Mouse (Mus musculus) layer of hippocampus, adult 9-11 months (tissue): Measurements from ENCODE around the gene Nfatc3.

Experiments used
- DNase-seq: peaks from one replicate; pipeline ENCODE4 v3.0.0; 2022

Nfatc3 gene

GRCm38 (mm10) chr8:106149025-106149424 is 90.4 kb downstream of the Nfatc3 start:
- peak; percentile 42 for DNase-seq

DNA sequence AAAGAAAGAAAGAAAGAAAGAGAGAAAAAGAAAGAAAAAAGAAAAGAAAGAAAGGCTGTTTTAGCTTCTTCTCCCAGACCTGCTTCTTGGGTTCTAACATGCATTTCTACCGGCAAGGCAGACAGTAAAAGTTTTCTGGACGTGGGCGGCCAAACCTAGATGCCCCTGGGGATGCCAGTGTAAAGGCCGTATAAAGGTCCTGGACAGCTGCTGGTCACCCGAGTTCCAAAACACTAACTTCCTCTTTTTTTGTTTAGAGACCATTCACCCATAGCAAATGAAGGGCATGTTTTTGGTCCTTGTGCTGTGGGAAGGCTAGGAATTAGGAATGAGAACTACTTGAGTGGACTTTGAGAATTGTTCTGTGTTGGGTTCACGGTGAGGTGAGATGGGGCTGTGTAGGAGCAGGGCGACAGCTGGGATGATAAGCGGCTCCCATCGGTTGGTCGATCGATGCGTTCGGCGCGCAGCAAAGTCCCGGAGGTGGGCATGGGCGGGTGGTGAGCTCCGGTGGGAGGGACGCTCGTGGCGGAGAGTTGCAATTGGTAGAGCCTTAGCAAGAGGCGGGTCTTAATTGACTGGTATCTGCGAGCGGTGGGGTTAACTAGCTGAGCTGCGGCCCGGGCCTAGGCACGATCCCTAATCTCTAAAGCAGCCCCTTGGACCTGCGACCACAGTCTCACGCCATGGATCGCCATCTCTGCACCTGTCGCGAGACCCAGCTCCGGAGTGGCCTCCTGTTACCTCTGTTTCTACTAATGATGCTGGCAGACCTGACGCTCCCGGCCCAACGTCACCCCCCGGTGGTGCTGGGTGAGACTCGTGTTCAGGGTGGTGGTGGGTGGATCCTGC is 91.4 kb downstream of the Nfatc3 start, which contains the start of gene Pla2g15:
Pla2g15 (plus strand) TSS at position 599 of the 852 bp plus-strand sequence.
- DNase-seq, result peak; percentile 95

DNA sequence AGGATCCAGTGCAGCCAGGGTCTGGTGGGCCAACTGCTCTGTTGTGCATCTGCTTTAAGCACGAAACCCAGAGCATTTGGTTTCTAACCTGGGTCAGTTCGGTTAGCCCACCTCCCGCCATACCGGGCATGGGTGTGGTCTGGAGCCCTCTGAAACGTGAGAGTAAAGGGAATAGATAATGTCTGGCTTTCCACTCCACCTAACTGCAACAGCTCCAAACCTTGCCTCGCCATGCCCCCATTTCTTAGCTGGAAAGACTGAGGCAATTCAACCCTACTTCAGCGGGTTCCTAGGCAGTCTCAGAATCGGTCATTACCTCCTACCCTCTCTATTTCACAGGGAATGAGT is 92.0 kb downstream of the Nfatc3 start:
- DNase-seq, result no peak

- DNase-seq, result no peak
Observed at GRCm38 (mm10) chr8:106151041-106151440, 92.4 kb downstream of the Nfatc3 start.

GRCm38 (mm10) chr8:106152876-106153275 is 94.2 kb downstream of the Nfatc3 start:
- DNase-seq, result peak; percentile 79

DNA sequence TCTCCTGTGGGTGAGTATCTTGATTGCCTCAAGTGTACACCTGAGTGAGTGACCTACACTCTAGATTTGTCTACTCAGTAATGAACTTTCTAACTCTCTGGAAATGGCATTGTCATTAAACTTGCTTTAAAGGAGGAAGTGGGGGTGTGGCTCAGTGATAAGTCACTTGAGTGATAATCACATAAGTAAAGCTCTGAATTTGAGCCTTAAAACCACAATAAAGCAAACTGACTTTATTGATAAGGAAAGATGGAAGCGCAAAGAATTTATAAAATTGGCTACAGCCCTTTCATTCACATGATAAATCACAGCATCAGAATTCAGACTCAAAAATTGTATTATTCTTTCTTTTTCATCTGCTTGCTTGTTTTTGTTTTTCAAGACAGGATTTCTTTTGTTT is 98.8 kb downstream of the Nfatc3 start:
- DNase-seq, result no peak

- no peak for DNase-seq
Observed at GRCm38 (mm10) chr8:106158381-106158780, 99.7 kb downstream of the Nfatc3 start.

DNA sequence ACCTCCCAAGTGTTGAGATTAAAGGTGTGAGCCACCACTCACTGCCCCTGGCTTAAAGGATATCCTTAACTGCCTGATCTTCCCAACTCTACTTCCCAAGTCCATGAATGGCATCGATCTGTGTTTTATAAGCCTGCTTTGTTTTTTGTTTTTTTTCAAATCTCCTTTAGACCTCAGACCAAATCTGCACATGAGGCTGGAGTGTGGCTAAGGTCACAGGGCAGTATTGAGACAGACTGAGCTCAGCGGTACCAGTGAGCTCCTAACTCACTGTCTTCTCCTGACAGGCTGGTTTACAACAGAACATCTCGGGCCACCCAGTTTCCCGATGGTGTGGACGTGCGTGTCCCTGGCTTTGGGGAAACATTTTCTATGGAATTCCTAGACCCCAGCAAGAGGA is 101.2 kb downstream of the Nfatc3 start:
- DNase-seq, result no peak

DNA sequence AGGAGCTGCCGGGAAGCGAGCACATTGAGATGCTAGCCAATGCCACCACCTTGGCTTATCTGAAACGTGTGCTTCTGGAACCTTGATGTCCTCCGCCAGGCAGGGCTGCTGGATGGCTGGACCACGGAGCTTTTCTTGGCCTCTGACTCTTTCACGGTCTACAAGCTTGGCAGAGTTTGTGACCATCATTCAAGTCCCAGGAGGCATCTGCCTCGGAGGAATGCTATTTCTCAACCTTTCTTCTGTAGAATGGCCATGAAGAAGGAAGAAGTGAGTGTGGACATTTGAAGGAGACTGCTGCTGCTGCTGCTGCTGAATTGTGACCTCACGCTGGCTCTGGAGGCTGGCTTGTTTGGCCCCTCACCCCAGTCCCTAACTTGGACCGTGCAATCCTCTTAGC is 104.6 kb downstream of the Nfatc3 start:
- no peak for DNase-seq

DNA sequence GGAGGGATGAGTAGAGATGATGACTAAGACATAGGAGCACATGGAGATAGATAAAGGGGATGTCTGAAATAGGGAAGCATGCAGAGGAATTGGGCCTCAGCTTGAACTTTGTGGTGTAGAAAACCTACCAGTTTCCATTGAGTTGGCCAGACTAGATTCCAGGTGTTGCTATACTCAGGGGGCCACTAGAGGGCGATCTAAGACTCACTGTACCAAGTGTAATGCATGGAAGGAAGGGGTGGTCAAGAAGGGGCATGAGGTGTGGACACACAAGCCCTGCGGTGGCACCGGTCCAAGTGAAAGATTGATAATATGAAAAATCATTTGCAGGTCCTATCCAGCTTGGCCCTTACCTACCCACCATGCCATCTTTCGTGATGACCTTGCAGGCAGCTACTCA is 106.8 kb downstream of the Nfatc3 start:
- DNase-seq, result peak; percentile 70

- DNase-seq, result peak; percentile 89
Observed at GRCm38 (mm10) chr8:106168356-106169016, 109.8 kb downstream of the Nfatc3 start, which contains the start of gene Slc7a6. Slc7a6 (plus strand) TSS chr8:106168857.

DNA sequence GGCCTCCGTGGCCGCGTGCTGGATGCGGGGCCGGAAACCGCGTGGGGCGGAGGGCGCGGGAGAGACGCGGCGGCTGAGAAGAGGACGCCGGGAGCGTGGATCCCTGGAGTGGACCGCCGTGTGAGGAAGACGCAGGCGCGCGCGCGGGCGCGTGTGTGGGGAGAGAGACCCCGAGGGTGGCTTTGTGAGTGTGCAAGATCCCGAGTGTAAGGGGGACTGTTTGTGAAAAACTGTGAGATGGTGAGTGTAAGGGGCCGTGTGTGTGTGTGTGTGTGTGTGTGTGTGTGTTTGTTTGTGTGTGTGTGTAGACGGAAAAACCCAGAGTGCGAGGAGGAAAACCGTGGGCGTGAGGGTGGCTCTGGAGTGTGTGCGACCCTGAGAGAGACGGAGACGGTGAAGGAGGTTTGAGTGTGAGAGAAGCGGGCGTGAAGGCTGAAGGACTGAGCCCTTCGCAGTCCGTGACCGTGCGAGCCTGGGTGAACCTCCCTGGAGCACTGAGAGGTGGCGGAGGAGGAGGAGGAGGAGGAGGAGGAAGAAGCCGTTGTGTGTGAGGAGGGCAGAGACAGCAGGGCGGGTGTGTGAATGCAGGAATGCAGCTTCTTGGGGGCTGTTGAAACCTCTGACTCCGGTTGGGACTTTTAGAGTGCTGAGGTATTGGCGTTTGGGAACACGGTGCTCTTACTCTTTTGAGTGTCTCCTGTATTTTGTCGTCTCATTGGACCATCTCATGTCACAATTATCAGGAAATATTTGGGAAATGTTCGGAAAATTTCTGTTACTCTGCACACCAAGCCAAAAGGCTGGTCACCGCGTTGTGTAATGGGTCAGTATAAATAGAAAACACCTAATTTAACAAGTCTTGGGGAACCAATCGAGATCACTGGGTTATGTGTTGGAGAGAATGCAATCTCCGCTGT is 110.6 kb downstream of the Nfatc3 start:
- no peak for DNase-seq

GRCm38 (mm10) chr8:106169934-106170480 is 111.4 kb downstream of the Nfatc3 start:
- DNase-seq, result no peak

DNA sequence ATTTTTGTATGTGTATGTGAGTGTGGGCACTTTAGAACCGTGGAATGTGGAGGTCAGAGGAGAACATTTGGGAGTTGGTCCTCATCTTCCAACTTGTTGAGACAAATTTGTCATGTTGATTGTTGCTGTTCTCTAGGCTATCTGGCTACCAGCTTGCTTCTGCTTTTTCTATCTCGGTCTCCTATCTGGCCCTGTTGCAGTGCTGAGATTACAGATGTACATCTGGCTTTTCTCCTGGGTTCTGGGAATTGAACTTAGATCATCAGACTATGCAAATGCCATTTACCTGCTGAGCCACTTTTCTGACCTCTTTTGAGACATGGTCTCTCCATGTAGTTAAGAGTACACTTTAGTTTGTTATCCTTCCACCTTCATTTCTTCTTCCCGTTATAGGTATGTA is 114.9 kb downstream of the Nfatc3 start:
- DNase-seq, result no peak

GRCm38 (mm10) chr8:106176891-106177290 is 118.3 kb downstream of the Nfatc3 start:
- DNase-seq, result no peak

GRCm38 (mm10) chr8:106177594-106177993 is 119.0 kb downstream of the Nfatc3 start:
- DNase-seq, result no peak

- no peak for DNase-seq
Observed at GRCm38 (mm10) chr8:106178428-106178827, 119.8 kb downstream of the Nfatc3 start.
